Comparison of ENCODE assay signal across 24 mouse cellular contexts in genomic region chr2:104442341-104442740, GRCm38 (mm10). TPM values are rescaled to one million over a fixed set of nuclear protein-coding genes. Genes with fewer than 3 reads are reported as not detected.
DNase-seq lines count a peak whose midpoint lies in the region; TF ChIP-seq lines count a peak whose summit lies in the region.
"Had no signal": no experiment of that assay in that cellular context is flagged by ENCODE, and none has a peak within 500 bp of the region (broad histone marks: within the 10 kb centered on the region; RNA-seq: fewer than 3 reads in every experiment).

No protein-coding gene starts in this region.

- intact Hi-C loops in left cerebral cortex, adult 2 months (cut with DNase I) = no loop called here
- intact Hi-C loops in left cerebral cortex, postnatal 36 days (cut with DNase I) = loop anchor here (10.0 kb wide), 1 partner anchor 202 kb away; no protein-coding TSS in a partner anchor

- no peaks in the 10 kb centered on the region; a peak in 1 of 4 replicates for H3K4me1 ChIP-seq in ES-E14 (ENCODE audit: control insufficient read depth in 2 of 2, insufficient read depth in 2 of 2, low read length in 2 of 2, poor library complexity in 1 of 2)
- H3K4me1 ChIP-seq: embryonic facial prominence, embryonic 13.5 days; embryonic facial prominence, embryonic 15.5 days; forebrain, embryonic 10.5 days; forebrain, embryonic 13.5 days; forebrain, embryonic 15.5 days had no signal

- peaks cover 3% of the 10 kb centered on the region; the same call in 1 of the 2 replicates for H3K36me3 ChIP-seq in ES-E14 (ENCODE audit: control insufficient read depth, insufficient read depth, low read length, poor library complexity, severe bottlenecking)

- no peak overlapping the region for H3K4me3 ChIP-seq in left cerebral cortex, adult 2 months
- no peak overlapping the region for H3K4me3 ChIP-seq in ES-E14 (ENCODE audit: insufficient read depth in 1 of 2, low read depth in 1 of 2, low read length in 2 of 2, poor library complexity in 1 of 2, severe bottlenecking in 1 of 2)
- H3K4me3 ChIP-seq: embryonic facial prominence, embryonic 13.5 days; embryonic facial prominence, embryonic 15.5 days; erythroblast, embryonic 14.5 days; forebrain, embryonic 10.5 days; forebrain, embryonic 13.5 days; forebrain, embryonic 15.5 days had no signal

- H3K27ac ChIP-seq in left cerebral cortex, adult 2 months = no peak overlapping the region
- 0 out of 2 replicates have a peak overlapping the region, but pooled peaks have one; percentile 9 for H3K27ac ChIP-seq in ES-E14 (ENCODE audit: insufficient read depth, low read depth, low read length, poor library complexity, severe bottlenecking)
- H3K27ac ChIP-seq: embryonic facial prominence, embryonic 13.5 days; embryonic facial prominence, embryonic 15.5 days; forebrain, embryonic 10.5 days; forebrain, embryonic 13.5 days; forebrain, embryonic 15.5 days had no signal

- DNase-seq in left cerebral cortex, adult 2 months (ENCODE audit: extremely low spot score in 1 of 2, low spot score in 2 of 2) = no peak
- no peak for DNase-seq in left cerebral cortex, postnatal 36 days (ENCODE audit: low spot score in 2 of 2)
- DNase-seq in ES-E14 (ENCODE audit: low read depth, low spot score) (peak; percentile 21), ZHBTc4 (ENCODE audit: low read depth, low spot score) (peak; percentile 60)
- no peak for DNase-seq in thymus, postnatal 4 days
- DNase-seq in gastrocnemius, adult 8-10 months (ENCODE audit: low spot score in 2 of 2) = no peak
- DNase-seq: adrenal gland, adult 2 months; adrenal gland, postnatal 10 days; adrenal gland, postnatal 25 days; cerebellum, adult 11 months; cerebellum, adult 18-20 months; cerebellum, adult 8-10 months; cerebellum, adult 9-11 months; cerebellum, postnatal 14 days; cerebellum, postnatal 36 days; embryo, embryonic 11 days; forebrain, postnatal 0 days had no signal

- H3K9me3 ChIP-seq in ES-E14 (ENCODE audit: control insufficient read depth, insufficient read depth, low read depth, low read length) = no peaks in the 10 kb centered on the region
- H3K9me3 ChIP-seq: embryonic facial prominence, embryonic 13.5 days; embryonic facial prominence, embryonic 15.5 days; forebrain, embryonic 10.5 days; forebrain, embryonic 13.5 days; forebrain, embryonic 15.5 days had no signal

- peak; percentile 3 for TF ChIP-seq CTCF in left cerebral cortex, adult 2 months (IDR thresholded peaks at IDR 0.05)

- in situ Hi-C loops in ES-E14 (cut with MboI; ENCODE audit: low sequenced_read_pairs in 2 of 2, unreplicated experiment in 2 of 2) = loop anchor here in 1 of 2 experiments (25.0 kb wide), 1 partner anchor 305 kb away; no protein-coding TSS in a partner anchor

- no peak overlapping the region for H3K9ac ChIP-seq in ES-E14 (ENCODE audit: insufficient read depth, low read depth, low read length, poor library complexity, severe bottlenecking)
- H3K9ac ChIP-seq: embryonic facial prominence, embryonic 13.5 days; embryonic facial prominence, embryonic 15.5 days; forebrain, embryonic 13.5 days; forebrain, embryonic 15.5 days; forebrain, postnatal 0 days had no signal

TF ChIP-seq in ES-E14, 5 proteins besides CTCF, POLR2A, EP300 and RAD21:
- no peak for TF ChIP-seq MAFK (IDR thresholded peaks at IDR 0.05; ENCODE audit: insufficient read depth, low read depth, low read length)
- no peak for TF ChIP-seq ZNF384 (IDR thresholded peaks at IDR 0.05; ENCODE audit: low read depth, low read length)
- TF ChIP-seq ZC3H11A (IDR thresholded peaks at IDR 0.05; ENCODE audit: borderline replicate concordance, low read depth, low read length) = no peak
- TF ChIP-seq CHD2 (IDR thresholded peaks at IDR 0.05; ENCODE audit: low read depth, low read length) = no peak
- no peak for TF ChIP-seq HCFC1 (IDR thresholded peaks at IDR 0.05; ENCODE audit: borderline replicate concordance, insufficient read depth, low read length)
TF ChIP-seq in ES-E14: peak in this region for 0.

RNA-seq across cellular contexts. Expression of gene D430041D05Rik, which starts 31.5 kb away (rescaled TPM):
- 100 to 1,000 TPM; 121 to 123 TPM for total RNA-seq in left cerebral cortex, adult 2 months (2021)
- total RNA-seq in left cerebral cortex, postnatal 36 days (2021) = 100 to 1,000 TPM; 120 to 121 TPM
- 0.48 and 0.54 TPM in 2 replicates for total RNA-seq in ES-E14 (2012; rRNA removed)
- total RNA-seq in gastrocnemius, adult 8-10 months (2022) = 1 to 10 TPM; 1.7 to 2.7 (median 1.9) TPM
- total RNA-seq: common myeloid progenitor, adult 5-6 weeks had no signal

RNA-seq across cellular contexts. Expression of gene Hipk3, which starts 51.9 kb away (rescaled TPM):
- total RNA-seq in left cerebral cortex, adult 2 months (2021) = 100 to 1,000 TPM in 1 of 2 experiments, 10 to 100 TPM in 1; 95.6 to 101 TPM
- 10 to 100 TPM; 88.0 to 94.2 TPM for total RNA-seq in left cerebral cortex, postnatal 36 days (2021)
- total RNA-seq in ES-E14 (2012; rRNA removed) = 9.3 and 11.1 TPM in 2 replicates
- 100 to 1,000 TPM; 264 to 309 (median 281) TPM for total RNA-seq in gastrocnemius, adult 8-10 months (2022)

Comparison
In these comparisons a context has a peak if more than half of its experiments do, and no peak if none do; other contexts are left out.
1. DNase-seq: peak in ES-E14 (single experiment) and ZHBTc4 (single experiment); none in left cerebral cortex, adult 2 months (0 of 2), left cerebral cortex, postnatal 36 days (0 of 2), thymus, postnatal 4 days (single experiment) and gastrocnemius, adult 8-10 months (0 of 2).
2. RNA of gene D430041D05Rik, which starts 31.5 kb away (total RNA-seq): 121 to 123 TPM in left cerebral cortex, adult 2 months and 120 to 121 TPM in left cerebral cortex, postnatal 36 days; 1.7 to 2.7 TPM in gastrocnemius, adult 8-10 months and 0.48 to 0.54 TPM in ES-E14; every median in the first group is over 10 times any median in the second.